Mouse (Mus musculus) layer of hippocampus, postnatal 10 days (tissue): ENCODE measurements around the gene Gm20920. TPM values are rescaled to one million over a fixed set of nuclear protein-coding genes. Genes with fewer than 3 reads are reported as not detected.
"Not testable (repeated sequence)": the region's sequence is repeated elsewhere in the genome, so short reads cannot be mapped to it uniquely, and the experiment has no call there.

Experiments used
- DNase-seq, 2 experiments: peaks; one replicate each; pipeline ENCODE4 v3.0.0; 2021; ENCODE audit warnings: low spot score in 2 of 2
- long read RNA-seq: library from polyadenylated mRNA; stranded (forward); transcript quantifications from one replicate; pipeline ENCODE4 v2.0.0, GENCODE M21; 2023
- total RNA-seq, 2 experiments: library from RNA; stranded (reverse); gene quantifications; 2 replicates each; pipeline ENCODE4 v1.2.3; 2021

The Gm20920 gene
- total RNA-seq: not detected
- long read RNA-seq: 0 reads

DNA sequence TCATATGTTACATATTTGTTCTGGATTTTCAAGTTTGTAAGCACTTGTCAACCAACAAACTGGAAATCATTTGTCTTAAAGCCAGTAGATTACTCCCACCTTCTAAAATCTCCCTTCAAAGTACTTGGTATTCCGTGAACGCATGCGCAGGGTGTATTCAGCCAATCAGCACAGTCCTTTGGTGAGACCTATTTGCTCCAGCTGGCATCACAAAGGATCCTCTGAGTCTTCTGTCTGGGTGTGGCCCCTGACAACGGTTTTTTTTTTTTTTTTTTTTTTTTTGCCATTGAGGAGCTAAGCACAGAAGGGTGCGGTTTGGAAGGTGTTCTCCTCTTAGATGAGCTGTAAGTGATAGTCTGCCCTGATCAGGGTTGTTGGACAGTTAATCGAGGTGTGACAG is at the start of gene Gm20920:
Gm20920 (plus strand) TSS at position 301 of the 400 bp plus-strand sequence.
- not testable (repeated sequence) for DNase-seq
